Mouse (Mus musculus) hematopoietic stem cell, adult 5-6 weeks (primary cell): ENCODE data around the gene Rnf31. TPM values are rescaled to one million over a fixed set of nuclear protein-coding genes. Genes with fewer than 3 reads are reported as not detected.

ENCODE experiments used
- ATAC-seq, 2 experiments: fragments of 125-278 bp in 1 of 2; replicated peaks in 1 of 2; 2 replicates each; pipeline ENCODE4 v1.8.0; 2016 to 2017; ENCODE audit warnings: inconsistent platforms in 2 of 2, mild to moderate bottlenecking in 2 of 2, moderate number of reproducible peaks in 2 of 2, low read depth in 1 of 2, moderate TSS enrichment in 1 of 2; ENCODE audit not compliant: low FRiP score in 2 of 2, poor library complexity in 2 of 2, severe bottlenecking in 2 of 2, insufficient read depth in 1 of 2, low TSS enrichment in 1 of 2
- total RNA-seq: library from RNA; stranded (forward); fragments of 172-1452, 232-1000 nt; gene quantifications from 2 replicates; pipeline ENCODE4 v1.2.3, GENCODE M21; 2017

Rnf31 gene
- total RNA-seq, 1 experiment from 2014 or later, result 19.8 TPM

DNA sequence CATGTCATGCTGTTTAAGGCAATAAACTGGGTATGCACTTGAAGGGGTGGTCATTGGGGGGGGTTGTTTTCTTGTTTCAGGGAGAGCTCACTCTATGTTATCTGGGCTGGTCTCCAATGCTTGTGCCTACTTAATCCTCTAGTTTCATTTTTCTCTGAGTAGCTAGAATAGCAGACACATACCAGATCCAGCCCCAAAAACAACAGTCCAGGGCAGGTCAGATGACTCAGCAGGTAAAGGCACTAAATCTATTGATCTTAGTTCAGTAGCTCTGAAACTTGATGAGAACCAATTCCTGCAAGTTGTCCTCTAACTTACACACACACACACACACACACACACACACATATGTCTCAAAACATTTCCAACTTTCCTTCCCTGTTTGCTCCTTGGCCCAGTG is 19.7 kb upstream of the Rnf31 start:
- no peak for ATAC-seq

DNA sequence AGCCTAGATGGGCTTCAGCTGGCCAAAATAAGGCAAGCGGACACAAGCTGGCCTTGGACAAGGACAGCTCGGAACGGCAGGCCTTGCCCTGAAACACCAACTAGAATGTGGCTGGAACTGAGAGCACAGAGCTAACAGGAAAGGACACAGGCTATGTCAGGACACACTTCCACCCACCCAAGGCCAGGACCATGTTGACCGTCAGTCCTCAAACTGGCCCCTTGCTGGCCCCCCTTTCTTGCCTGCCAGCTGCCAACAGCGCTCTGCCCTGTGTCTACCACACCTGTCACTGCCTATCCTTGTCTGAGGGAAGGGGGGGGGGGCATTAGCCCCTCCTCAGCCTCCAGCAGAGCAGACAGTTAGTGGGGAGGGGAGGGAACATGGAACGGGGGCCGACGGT is 16.2 kb upstream of the Rnf31 start, which contains the start of gene Fitm1:
Fitm1 (plus strand) TSS at position 316 of the 400 bp plus-strand sequence.
- ATAC-seq, result no peak

DNA sequence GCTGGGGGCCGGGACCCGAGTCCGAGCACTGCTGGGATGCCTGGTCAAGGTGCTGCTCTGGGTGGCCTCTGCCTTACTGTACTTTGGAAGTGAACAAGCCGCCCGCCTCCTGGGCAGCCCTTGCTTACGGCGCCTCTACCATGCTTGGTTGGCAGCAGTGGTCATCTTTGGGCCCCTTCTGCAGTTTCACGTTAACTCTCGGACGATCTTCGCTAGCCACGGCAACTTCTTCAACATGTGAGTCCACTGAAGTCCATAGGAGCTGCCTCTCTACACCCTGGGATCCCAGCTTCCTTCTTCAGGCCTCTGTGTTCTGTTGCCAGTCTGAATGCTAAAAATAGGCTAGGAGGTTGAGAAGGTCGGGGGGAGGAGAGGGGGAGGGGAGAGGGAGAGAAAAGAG is 15.8 kb upstream of the Rnf31 start:
- ATAC-seq, result no peak

GRCm38 (mm10) chr14:55576376-55576775 is 15.1 kb upstream of the Rnf31 start:
- peak in 1 of 2 experiments; percentile 47; a peak in 1 of 4 replicates for ATAC-seq

- peak; percentile 86 to 92 for ATAC-seq
Measured at GRCm38 (mm10) chr14:55577871-55578667, 13.4 kb upstream of the Rnf31 start, which contains the start of gene Psme1. Gene Psme1, plus strand, starts transcription at chr14:55578123.

- ATAC-seq, result peak; percentile 9 to 15; a peak in 2 of 4 replicates
Measured at GRCm38 (mm10) chr14:55578668-55579269, 12.7 kb upstream of the Rnf31 start.

GRCm38 (mm10) chr14:55579511-55580496 is 11.7 kb upstream of the Rnf31 start:
- ATAC-seq, result no peak

- no peak for ATAC-seq
Measured at GRCm38 (mm10) chr14:55580731-55581130, 10.8 kb upstream of the Rnf31 start.

DNA sequence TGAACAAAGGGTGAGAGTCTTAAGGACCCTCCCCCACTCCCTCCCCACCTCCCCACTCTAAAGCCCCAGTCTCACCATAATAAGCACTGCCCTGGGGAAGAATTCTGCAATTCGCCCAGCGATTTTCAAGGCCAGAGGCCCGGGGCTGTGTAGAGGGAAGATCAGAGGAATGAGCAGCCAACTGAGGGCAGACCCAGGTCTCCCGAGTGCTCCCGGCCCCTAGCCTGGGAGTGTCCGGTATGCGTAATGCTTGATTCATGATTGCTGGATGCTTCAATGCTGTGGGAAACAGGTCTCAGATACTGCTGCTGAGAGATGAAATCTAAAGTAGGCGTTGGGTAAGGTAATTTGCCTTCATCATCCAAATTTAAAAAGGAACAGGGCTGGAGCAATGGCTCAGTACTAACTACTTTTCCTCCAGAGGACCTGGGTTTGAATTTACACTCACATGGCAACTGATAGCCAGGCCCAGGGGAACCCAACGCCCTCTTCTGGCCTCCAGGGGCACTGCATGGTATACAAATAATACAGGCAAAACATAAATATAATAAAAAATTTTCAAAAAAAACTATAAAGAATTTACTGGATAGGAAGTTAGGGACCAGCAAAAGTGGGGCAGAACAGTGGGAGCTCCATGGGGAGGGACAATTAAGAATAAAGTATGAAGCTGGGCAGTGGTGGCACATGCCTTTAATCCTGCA is 9.4 kb upstream of the Rnf31 start:
- no peak for ATAC-seq

GRCm38 (mm10) chr14:55584303-55584701 is 7.2 kb upstream of the Rnf31 start:
- no peak for ATAC-seq

DNA sequence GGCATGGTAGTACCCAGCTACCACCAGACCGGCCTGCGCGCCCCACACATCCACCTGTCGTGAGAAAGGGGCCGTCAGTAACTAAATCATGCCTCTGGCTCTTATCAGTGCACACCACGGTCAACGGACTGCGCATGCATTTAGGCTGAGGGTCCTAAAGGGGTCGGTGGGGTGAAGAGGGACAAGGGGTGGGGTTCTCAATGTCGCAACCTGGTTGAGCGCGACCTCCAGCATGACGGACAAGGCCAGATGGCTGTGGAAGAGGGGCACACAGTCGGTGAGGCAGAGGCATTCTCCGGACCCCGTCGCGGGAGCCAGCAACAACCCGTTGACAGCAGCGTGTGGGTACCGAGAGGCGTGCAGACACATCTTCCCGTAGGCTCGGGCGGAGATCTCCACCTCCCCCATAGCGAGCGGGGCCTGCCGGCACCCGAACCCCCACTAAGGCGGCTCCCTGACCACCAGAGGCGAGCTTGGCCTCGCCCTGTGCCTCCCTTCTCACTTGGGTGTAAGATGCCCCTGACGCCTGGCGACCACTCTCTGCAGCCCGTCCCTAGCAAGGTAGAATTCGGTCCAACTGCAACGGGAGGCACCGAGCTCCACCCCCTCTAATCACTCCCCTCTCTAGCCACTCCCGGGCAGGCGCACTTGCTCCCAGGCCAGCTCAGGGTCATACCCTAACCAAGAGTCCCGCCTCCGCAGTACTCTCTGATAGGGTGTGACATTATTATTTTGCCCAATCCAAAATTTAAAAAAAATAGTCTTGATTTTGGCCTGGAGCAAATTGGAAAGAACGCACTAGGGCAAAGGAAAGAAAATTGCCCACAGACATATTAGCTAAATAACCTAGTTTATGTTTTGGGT is 6.6 kb upstream of the Rnf31 start, which contains the start of gene Emc9:
Emc9 (minus strand) TSS at position 601 of the 864 bp plus-strand sequence.
- peak; percentile 89 for ATAC-seq

DNA sequence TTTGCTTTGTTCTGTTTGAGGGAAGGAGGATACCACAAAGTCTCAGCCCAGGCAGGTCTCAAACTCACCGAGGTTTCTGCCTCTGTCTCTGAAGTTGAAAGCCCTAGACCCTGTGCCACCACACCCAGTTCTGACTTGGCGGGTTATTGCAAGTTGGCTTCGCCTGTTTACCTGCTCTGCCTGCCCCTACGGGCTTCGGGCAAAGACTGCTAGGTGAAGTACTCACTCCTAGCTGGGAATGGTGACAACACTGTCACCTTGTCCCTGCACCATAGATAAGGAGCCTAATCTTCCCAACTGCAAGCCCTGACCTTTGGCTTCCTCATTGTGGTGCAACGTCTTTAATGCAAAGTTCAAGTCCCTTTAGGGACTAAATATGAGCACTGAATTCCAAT is 5.9 kb upstream of the Rnf31 start:
- ATAC-seq, result peak in 1 of 2 experiments; percentile 34; a peak in 1 of 4 replicates

- no peak for ATAC-seq
Measured at GRCm38 (mm10) chr14:55586149-55586548, 5.4 kb upstream of the Rnf31 start.

DNA sequence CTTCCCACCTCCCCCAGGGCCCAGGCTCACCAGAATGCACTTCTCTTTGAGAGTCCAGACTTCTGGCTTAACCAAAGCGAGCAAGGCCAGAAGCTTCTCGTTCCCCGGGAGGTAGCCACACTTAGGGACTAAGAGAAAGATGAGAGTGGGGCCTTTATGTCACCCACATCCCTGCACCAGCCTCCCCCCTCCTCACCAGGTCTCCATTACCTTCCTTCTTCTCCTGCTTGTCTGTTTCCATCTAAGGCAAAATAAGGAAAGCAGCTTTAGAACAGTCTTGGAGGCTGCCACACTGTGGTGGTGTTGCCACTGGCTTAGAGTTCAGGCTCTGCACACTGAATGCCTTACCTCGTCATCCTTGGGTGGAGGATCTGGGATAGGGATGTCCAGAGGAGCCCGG is 2.2 kb upstream of the Rnf31 start:
- ATAC-seq, result no peak

DNA sequence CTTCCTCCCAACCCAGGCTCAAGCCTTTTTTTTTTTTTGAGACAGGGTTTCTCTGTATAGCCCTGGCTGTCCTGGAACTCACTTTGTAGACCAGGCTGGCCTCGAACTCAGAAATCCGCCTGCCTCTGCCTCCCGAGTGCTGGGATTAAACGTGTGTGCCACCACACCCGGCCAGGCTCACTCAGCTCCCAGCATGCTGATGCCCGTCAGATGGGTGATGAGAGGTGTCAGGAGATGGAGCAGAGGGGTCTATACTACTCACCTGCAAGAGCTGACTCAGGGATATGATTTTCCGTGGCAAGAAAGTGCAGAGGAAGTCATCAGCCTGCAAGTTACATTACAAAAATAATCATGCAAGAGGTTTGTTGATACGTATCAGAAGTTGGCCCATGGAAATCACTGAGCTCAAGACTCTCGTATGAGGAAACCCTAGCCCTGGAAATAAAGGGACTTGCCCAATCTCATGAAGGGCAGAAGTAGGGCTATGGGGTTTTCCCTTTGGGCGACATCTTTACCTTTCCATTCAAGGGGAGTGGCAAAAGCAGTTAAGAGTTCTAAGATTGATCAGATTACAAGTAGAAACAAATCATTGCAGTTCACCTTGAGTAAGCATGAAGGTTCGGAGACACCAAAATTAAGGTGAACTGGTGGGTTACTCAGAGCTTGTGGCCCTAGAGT is 1.6 kb upstream of the Rnf31 start:
- no peak for ATAC-seq
